Mouse (Mus musculus): ENCODE measurements around the gene Tmem63c.

- TF ChIP-seq CTCF (conservative IDR thresholded peaks at IDR 0.05; ENCODE audit: low read length) (no peak), NANOG (IDR thresholded peaks at IDR 0.05; ENCODE audit: borderline replicate concordance, low read length) (no peak)
Observed at GRCm38 (mm10) chr12:87093249-87093648, 72.1 kb downstream of the Tmem63c start.

Measured in E14TG2a.4 (cell line).